Mouse (Mus musculus): ENCODE measurements around the gene Mapk8. TPM values are rescaled to one million over a fixed set of nuclear protein-coding genes. Genes with fewer than 3 reads are reported as not detected.

The Mapk8 gene
- polyA plus RNA-seq, 1 experiment from 2014 or later = 4.2 TPM

GRCm38 (mm10) chr14:33361546-33361945 is 85.4 kb downstream of the Mapk8 start:
- ATAC-seq (ENCODE audit: low read depth) = peak; percentile 17; the same call in 1 of the 2 replicates
- H3K27me3 ChIP-seq (ENCODE audit: control insufficient read depth, insufficient read depth, low read depth, low read length) = no peaks in the 10 kb centered on the region
- H3K4me3 ChIP-seq (ENCODE audit: low read depth, low read length) = no peak overlapping the region
- H3K4me2 ChIP-seq (ENCODE audit: low read depth, low read length) = no peak overlapping the region; the same call in 1 of the 2 replicates
- H3K27ac ChIP-seq (ENCODE audit: low read length) = no peak overlapping the region
- no peaks in the 10 kb centered on the region for H3K9me3 ChIP-seq (replicated peaks; ENCODE audit: control insufficient read depth, low read length)
- H3K36me3 ChIP-seq (ENCODE audit: control insufficient read depth, insufficient read depth) = no peaks in the 10 kb centered on the region
- no peaks in the 10 kb centered on the region; the same call in 1 of the 2 replicates for H3K4me1 ChIP-seq (ENCODE audit: control insufficient read depth, low read depth, low read length)
- WGBS (ENCODE audit: insufficient replicate concordance) = 34% methylated on average over 4 of the region's 4 CpGs
- no peak overlapping the region for H3K9ac ChIP-seq (ENCODE audit: low read depth, low read length)

- Histone ChIP-seq H3K9ac (ENCODE audit: low read depth, low read length) (no peak overlapping the region), H3K27me3 (ENCODE audit: control insufficient read depth, insufficient read depth, low read depth, low read length) (no peaks in the 10 kb centered on the region), H3K9me3 (replicated peaks; ENCODE audit: control insufficient read depth, low read length) (no peaks in the 10 kb centered on the region), H3K4me3 (ENCODE audit: low read depth, low read length) (no peak overlapping the region), H3K27ac (ENCODE audit: low read length) (no peak overlapping the region), H3K4me2 (ENCODE audit: low read depth, low read length) (no peak overlapping the region), H3K36me3 (ENCODE audit: control insufficient read depth, insufficient read depth) (no peaks in the 10 kb centered on the region), H3K4me1 (ENCODE audit: control insufficient read depth, low read depth, low read length) (no peaks in the 10 kb centered on the region; the same call in 1 of the 2 replicates)
- 72% methylated on average over 8 of the region's 8 CpGs for WGBS (ENCODE audit: insufficient replicate concordance)
- ATAC-seq (ENCODE audit: low read depth) = no peak
These were observed 88.1 kb downstream of the Mapk8 start for GRCm38 (mm10) chr14:33358891-33359290.

- Histone ChIP-seq H3K36me3 (ENCODE audit: control insufficient read depth, insufficient read depth) (no peaks in the 10 kb centered on the region), H3K27ac (ENCODE audit: low read length) (no peak overlapping the region), H3K27me3 (ENCODE audit: control insufficient read depth, insufficient read depth, low read depth, low read length) (no peaks in the 10 kb centered on the region), H3K9me3 (replicated peaks; ENCODE audit: control insufficient read depth, low read length) (no peaks in the 10 kb centered on the region), H3K9ac (ENCODE audit: low read depth, low read length) (no peak overlapping the region), H3K4me3 (ENCODE audit: low read depth, low read length) (no peak overlapping the region), H3K4me1 (ENCODE audit: control insufficient read depth, low read depth, low read length) (no peaks in the 10 kb centered on the region; the same call in 1 of the 2 replicates), H3K4me2 (ENCODE audit: low read depth, low read length) (no peak overlapping the region)
- ATAC-seq (ENCODE audit: low read depth) = no peak
- 43% methylated on average over 12 of the region's 12 CpGs for WGBS (ENCODE audit: insufficient replicate concordance)
These were observed 89.2 kb downstream of the Mapk8 start for GRCm38 (mm10) chr14:33357600-33358368.

- no peak overlapping the region for H3K4me2 ChIP-seq (ENCODE audit: low read depth, low read length)
- H3K9me3 ChIP-seq (replicated peaks; ENCODE audit: control insufficient read depth, low read length) = no peaks in the 10 kb centered on the region
- no peak overlapping the region for H3K4me3 ChIP-seq (ENCODE audit: low read depth, low read length)
- WGBS (ENCODE audit: insufficient replicate concordance) = 65% methylated on average over 5 of the region's 5 CpGs
- no peaks in the 10 kb centered on the region for H3K4me1 ChIP-seq (ENCODE audit: control insufficient read depth, low read depth, low read length)
- no peak overlapping the region for H3K9ac ChIP-seq (ENCODE audit: low read depth, low read length)
- peaks cover 20% of the 10 kb centered on the region for H3K27me3 ChIP-seq (ENCODE audit: control insufficient read depth, insufficient read depth, low read depth, low read length)
- ATAC-seq (ENCODE audit: low read depth) = no peak
- H3K36me3 ChIP-seq (ENCODE audit: control insufficient read depth, insufficient read depth) = no peaks in the 10 kb centered on the region
- no peak overlapping the region for H3K27ac ChIP-seq (ENCODE audit: low read length)
These were observed 91.7 kb downstream of the Mapk8 start for GRCm38 (mm10) chr14:33355276-33355675.

GRCm38 (mm10) chr14:33352890-33353289 is 94.1 kb downstream of the Mapk8 start:
- Histone ChIP-seq H3K4me1 (ENCODE audit: control insufficient read depth, low read depth, low read length) (no peaks in the 10 kb centered on the region), H3K4me2 (ENCODE audit: low read depth, low read length) (no peak overlapping the region), H3K27ac (ENCODE audit: low read length) (no peak overlapping the region), H3K4me3 (ENCODE audit: low read depth, low read length) (no peak overlapping the region), H3K9ac (ENCODE audit: low read depth, low read length) (no peak overlapping the region), H3K9me3 (replicated peaks; ENCODE audit: control insufficient read depth, low read length) (no peaks in the 10 kb centered on the region), H3K27me3 (ENCODE audit: control insufficient read depth, insufficient read depth, low read depth, low read length) (peaks cover 20% of the 10 kb centered on the region), H3K36me3 (ENCODE audit: control insufficient read depth, insufficient read depth) (no peaks in the 10 kb centered on the region)
- ATAC-seq (ENCODE audit: low read depth) = no peak
- WGBS (ENCODE audit: insufficient replicate concordance) = 61% methylated on average over 6 of the region's 6 CpGs

GRCm38 (mm10) chr14:33351984-33352722 is 94.8 kb downstream of the Mapk8 start:
- H3K36me3 ChIP-seq (ENCODE audit: control insufficient read depth, insufficient read depth) = no peaks in the 10 kb centered on the region
- H3K4me1 ChIP-seq (ENCODE audit: control insufficient read depth, low read depth, low read length) = no peaks in the 10 kb centered on the region
- peaks cover 20% of the 10 kb centered on the region for H3K27me3 ChIP-seq (ENCODE audit: control insufficient read depth, insufficient read depth, low read depth, low read length)
- H3K27ac ChIP-seq (ENCODE audit: low read length) = no peak overlapping the region
- H3K4me3 ChIP-seq (ENCODE audit: low read depth, low read length) = no peak overlapping the region
- H3K9ac ChIP-seq (ENCODE audit: low read depth, low read length) = no peak overlapping the region
- H3K4me2 ChIP-seq (ENCODE audit: low read depth, low read length) = no peak overlapping the region
- ATAC-seq (ENCODE audit: low read depth) = no peak
- 49% methylated on average over 6 of the region's 6 CpGs for WGBS (ENCODE audit: insufficient replicate concordance)
- no peaks in the 10 kb centered on the region for H3K9me3 ChIP-seq (replicated peaks; ENCODE audit: control insufficient read depth, low read length)

GRCm38 (mm10) chr14:33351019-33351418 is 95.9 kb downstream of the Mapk8 start:
- Histone ChIP-seq H3K9me3 (replicated peaks; ENCODE audit: control insufficient read depth, low read length) (no peaks in the 10 kb centered on the region), H3K4me2 (ENCODE audit: low read depth, low read length) (peak overlapping the region; percentile 63), H3K36me3 (ENCODE audit: control insufficient read depth, insufficient read depth) (no peaks in the 10 kb centered on the region), H3K27me3 (ENCODE audit: control insufficient read depth, insufficient read depth, low read depth, low read length) (peaks cover 20% of the 10 kb centered on the region), H3K4me3 (ENCODE audit: low read depth, low read length) (peak overlapping the region; percentile 38), H3K9ac (ENCODE audit: low read depth, low read length) (no peak overlapping the region; the same call in 1 of the 2 replicates), H3K4me1 (ENCODE audit: control insufficient read depth, low read depth, low read length) (no peaks in the 10 kb centered on the region), H3K27ac (ENCODE audit: low read length) (no peak overlapping the region)
- ATAC-seq (ENCODE audit: low read depth) = peak; percentile 30
- under 1% methylated on average over 36 of the region's 42 CpGs for WGBS (ENCODE audit: insufficient replicate concordance)

- H3K4me3 ChIP-seq (ENCODE audit: low read depth, low read length) = no peak overlapping the region
- H3K4me1 ChIP-seq (ENCODE audit: control insufficient read depth, low read depth, low read length) = no peaks in the 10 kb centered on the region
- no peak overlapping the region for H3K4me2 ChIP-seq (ENCODE audit: low read depth, low read length)
- no peak overlapping the region for H3K27ac ChIP-seq (ENCODE audit: low read length)
- ATAC-seq (ENCODE audit: low read depth) = no peak
- no peaks in the 10 kb centered on the region for H3K36me3 ChIP-seq (ENCODE audit: control insufficient read depth, insufficient read depth)
- H3K27me3 ChIP-seq (ENCODE audit: control insufficient read depth, insufficient read depth, low read depth, low read length) = peaks cover 20% of the 10 kb centered on the region
- no peaks in the 10 kb centered on the region for H3K9me3 ChIP-seq (replicated peaks; ENCODE audit: control insufficient read depth, low read length)
- H3K9ac ChIP-seq (ENCODE audit: low read depth, low read length) = no peak overlapping the region
- 38% methylated on average over 1 of the region's 1 CpGs for WGBS (ENCODE audit: insufficient replicate concordance)
These were observed 98.8 kb downstream of the Mapk8 start for GRCm38 (mm10) chr14:33348146-33348545.

- Histone ChIP-seq H3K9me3 (replicated peaks; ENCODE audit: control insufficient read depth, low read length) (no peaks in the 10 kb centered on the region), H3K27ac (ENCODE audit: low read length) (no peak overlapping the region), H3K4me1 (ENCODE audit: control insufficient read depth, low read depth, low read length) (no peaks in the 10 kb centered on the region), H3K27me3 (ENCODE audit: control insufficient read depth, insufficient read depth, low read depth, low read length) (peaks cover 20% of the 10 kb centered on the region), H3K4me2 (ENCODE audit: low read depth, low read length) (no peak overlapping the region), H3K36me3 (ENCODE audit: control insufficient read depth, insufficient read depth) (no peaks in the 10 kb centered on the region), H3K9ac (ENCODE audit: low read depth, low read length) (no peak overlapping the region), H3K4me3 (ENCODE audit: low read depth, low read length) (no peak overlapping the region)
- ATAC-seq (ENCODE audit: low read depth) = no peak
- 45% methylated on average over 4 of the region's 4 CpGs for WGBS (ENCODE audit: insufficient replicate concordance)
These were observed 99.2 kb downstream of the Mapk8 start for GRCm38 (mm10) chr14:33347738-33348137.

Data from liver, embryonic 16.5 days (tissue).